Mouse (Mus musculus) forebrain, embryonic 13.5 days (tissue): ENCODE results near the gene Bdh1. TPM values are rescaled to one million over a fixed set of nuclear protein-coding genes. Genes with fewer than 3 reads are reported as not detected.
"Not testable (repeated sequence)": the region's sequence is repeated elsewhere in the genome, so short reads cannot be mapped to it uniquely, and the experiment has no call there.

Experiments used
- ATAC-seq: fragments of 200-750 bp; cut with Nextera tagmentation; 2 replicates; pipeline ENCODE4 v1.8.0; 2017
- H3K27ac ChIP-seq: fragments of 300-500 bp; sonication (generic); 2 replicates; pipeline ENCODE4 v1.5.1; 2015; ENCODE audit warnings: inconsistent platforms, mild to moderate bottlenecking, moderate library complexity
- H3K27me3 ChIP-seq: fragments of 300-500 bp; sonication (generic); 2 replicates; pipeline ENCODE4 v1.6.1; 2015; ENCODE audit warnings: mild to moderate bottlenecking, inconsistent platforms
- H3K36me3 ChIP-seq: fragments of 300-500 bp; sonication (generic); 2 replicates; pipeline ENCODE4 v1.6.1; 2015; ENCODE audit warnings: mild to moderate bottlenecking, inconsistent platforms; ENCODE audit not compliant: poor library complexity, severe bottlenecking
- H3K4me1 ChIP-seq: fragments of 300-500 bp; sonication (generic); 2 replicates; pipeline ENCODE4 v1.6.1; 2015; ENCODE audit warnings: inconsistent platforms
- H3K4me2 ChIP-seq: fragments of 300-500 bp; sonication (generic); 2 replicates; pipeline ENCODE4 v1.6.1; 2015; ENCODE audit warnings: inconsistent platforms, mild to moderate bottlenecking, moderate library complexity
- H3K4me3 ChIP-seq: fragments of 300-500 bp; sonication (generic); 2 replicates; pipeline ENCODE4 v1.5.1; 2015; ENCODE audit warnings: mild to moderate bottlenecking, inconsistent platforms
- H3K9ac ChIP-seq: fragments of 300-500 bp; sonication (generic); 2 replicates; pipeline ENCODE4 v1.6.1; 2015; ENCODE audit warnings: mild to moderate bottlenecking, inconsistent platforms
- H3K9me3 ChIP-seq: fragments of 300-500 bp; sonication (generic); replicated peaks from 2 replicates; pipeline ENCODE4 v1.6.1; 2016; ENCODE audit warnings: inconsistent platforms
- WGBS: fragments of 180-500 bp; shearing (Covaris S2); methylation state at CpG from one replicate; pipeline ENCODE4 v1.1.7; 2015; 5-methylcytosine and 5-hydroxymethylcytosine counted together
- polyA plus RNA-seq: library from polyadenylated mRNA; unstranded; fragments of >200 nt; fragmentation: Nextera tagmentation; extraction: Ambion mirVana; gene quantifications from 2 replicates; pipeline ENCODE4 v1.2.1, GENCODE M21; 2015

Bdh1 gene
- polyA plus RNA-seq: 71.3 and 88.7 TPM in 2 replicates

- no peak within 1 kb of the TSS for H3K27ac ChIP-seq
- 73% methylated on average over 9 of the region's 9 CpGs for WGBS
These were observed at the start of gene Bdh1 for GRCm38 (mm10) chr16:31422000-31422399. Bdh1 (plus strand) TSS chr16:31422280.

GRCm38 (mm10) chr16:31372316-31372715, 49.8 kb upstream of the Bdh1 start:
- H3K36me3 ChIP-seq, ATAC-seq, H3K27ac ChIP-seq, H3K4me3 ChIP-seq, H3K9me3 ChIP-seq, H3K4me1 ChIP-seq, H3K27me3 ChIP-seq, H3K4me2 ChIP-seq, H3K9ac ChIP-seq: not testable (repeated sequence)
- WGBS: 87% methylated on average over 3 of the region's 3 CpGs

More at GRCm38 (mm10) chr16:31422000-31422399, at the start of gene Bdh1:
- Histone ChIP-seq H3K27me3 (peaks cover 7% of the 10 kb centered on the region), H3K4me3 (no peak within 1 kb of the TSS), H3K9ac (no peak within 1 kb of the TSS; the same call in 1 of the 2 replicates), H3K4me2 (no peak within 1 kb of the TSS), H3K9me3 (no peaks in the 10 kb centered on the region), H3K4me1 (no peaks in the 10 kb centered on the region), H3K36me3 (no peaks in the 10 kb centered on the region)
- no peak for ATAC-seq

GRCm38 (mm10) chr16:31375877-31376582, 46.0 kb upstream of the Bdh1 start:
- 79% methylated on average over 4 of the region's 4 CpGs for WGBS
- ATAC-seq, H3K4me2 ChIP-seq, H3K4me1 ChIP-seq, H3K9ac ChIP-seq, H3K36me3 ChIP-seq, H3K27ac ChIP-seq, H3K4me3 ChIP-seq, H3K9me3 ChIP-seq, H3K27me3 ChIP-seq: not testable (repeated sequence)

- H3K4me3 ChIP-seq, H3K27ac ChIP-seq, H3K4me1 ChIP-seq, H3K9ac ChIP-seq, H3K36me3 ChIP-seq, H3K27me3 ChIP-seq, H3K4me2 ChIP-seq, H3K9me3 ChIP-seq, ATAC-seq: not testable (repeated sequence)
- WGBS: 57% methylated on average over 3 of the region's 3 CpGs
These were observed 33.8 kb upstream of the Bdh1 start for GRCm38 (mm10) chr16:31388269-31388668.

- Histone ChIP-seq H3K9ac (no peak overlapping the region), H3K9me3 (no peaks in the 10 kb centered on the region)
These were observed 22.8 kb upstream of the Bdh1 start for GRCm38 (mm10) chr16:31399231-31399630.

GRCm38 (mm10) chr16:31400908-31401692, 21.0 kb upstream of the Bdh1 start:
- no peak overlapping the region for H3K4me3 ChIP-seq
- no peak; the same call in 1 of the 2 replicates for ATAC-seq
- H3K27ac ChIP-seq: no peak overlapping the region
- H3K36me3 ChIP-seq: no peaks in the 10 kb centered on the region
- no peak overlapping the region for H3K4me2 ChIP-seq
- no peaks in the 10 kb centered on the region for H3K4me1 ChIP-seq
- H3K9ac ChIP-seq: no peak overlapping the region
- H3K9me3 ChIP-seq: no peaks in the 10 kb centered on the region
- no peaks in the 10 kb centered on the region for H3K27me3 ChIP-seq
- WGBS: 84% methylated on average over 11 of the region's 11 CpGs

More at GRCm38 (mm10) chr16:31399231-31399630, 22.8 kb upstream of the Bdh1 start:
- no peak overlapping the region for H3K4me2 ChIP-seq
- H3K36me3 ChIP-seq: no peaks in the 10 kb centered on the region
- H3K4me3 ChIP-seq: no peak overlapping the region
- 79% methylated on average over 2 of the region's 2 CpGs for WGBS
- no peak for ATAC-seq
- H3K27ac ChIP-seq: no peak overlapping the region
- H3K4me1 ChIP-seq: no peaks in the 10 kb centered on the region
- H3K27me3 ChIP-seq: no peaks in the 10 kb centered on the region

- no peak overlapping the region for H3K4me2 ChIP-seq
- no peak overlapping the region for H3K4me3 ChIP-seq
- no peak for ATAC-seq
- H3K9me3 ChIP-seq: no peaks in the 10 kb centered on the region
- H3K27me3 ChIP-seq: no peaks in the 10 kb centered on the region
- H3K36me3 ChIP-seq: no peaks in the 10 kb centered on the region
- no peaks in the 10 kb centered on the region for H3K4me1 ChIP-seq
- no peak overlapping the region for H3K27ac ChIP-seq
- no peak overlapping the region for H3K9ac ChIP-seq
- 37% methylated on average over 8 of the region's 8 CpGs for WGBS
These were observed 20.0 kb upstream of the Bdh1 start for GRCm38 (mm10) chr16:31402096-31402495.

GRCm38 (mm10) chr16:31403971-31404370, 18.1 kb upstream of the Bdh1 start:
- 82% methylated on average over 4 of the region's 4 CpGs for WGBS
- Histone ChIP-seq H3K9ac (no peak overlapping the region), H3K27me3 (no peaks in the 10 kb centered on the region), H3K9me3 (no peaks in the 10 kb centered on the region), H3K4me3 (no peak overlapping the region), H3K36me3 (no peaks in the 10 kb centered on the region), H3K4me2 (no peak overlapping the region), H3K4me1 (no peaks in the 10 kb centered on the region), H3K27ac (no peak overlapping the region)
- ATAC-seq: no peak

GRCm38 (mm10) chr16:31405040-31405439, 17.0 kb upstream of the Bdh1 start:
- 63% methylated on average over 1 of the region's 1 CpGs for WGBS
- H3K27me3 ChIP-seq: no peaks in the 10 kb centered on the region
- no peak for ATAC-seq

GRCm38 (mm10) chr16:31407872-31408271, 14.2 kb upstream of the Bdh1 start:
- ATAC-seq: no peak
- no peak overlapping the region for H3K4me3 ChIP-seq
- H3K36me3 ChIP-seq: no peaks in the 10 kb centered on the region
- H3K4me1 ChIP-seq: no peaks in the 10 kb centered on the region
- H3K27ac ChIP-seq: no peak overlapping the region
- no peak overlapping the region for H3K9ac ChIP-seq
- WGBS: 43% methylated on average over 3 of the region's 3 CpGs
- H3K27me3 ChIP-seq: no peaks in the 10 kb centered on the region
- no peaks in the 10 kb centered on the region for H3K9me3 ChIP-seq
- no peak overlapping the region for H3K4me2 ChIP-seq

More at GRCm38 (mm10) chr16:31405040-31405439, 17.0 kb upstream of the Bdh1 start:
- H3K27ac ChIP-seq: no peak overlapping the region
- no peak overlapping the region for H3K9ac ChIP-seq
- no peak overlapping the region for H3K4me2 ChIP-seq
- H3K4me1 ChIP-seq: no peaks in the 10 kb centered on the region
- no peaks in the 10 kb centered on the region for H3K9me3 ChIP-seq
- H3K36me3 ChIP-seq: no peaks in the 10 kb centered on the region
- no peak overlapping the region for H3K4me3 ChIP-seq

GRCm38 (mm10) chr16:31410969-31411368, 11.1 kb upstream of the Bdh1 start:
- Histone ChIP-seq H3K4me2 (no peak overlapping the region), H3K27me3 (no peaks in the 10 kb centered on the region), H3K4me1 (no peaks in the 10 kb centered on the region), H3K9ac (no peak overlapping the region), H3K9me3 (no peaks in the 10 kb centered on the region), H3K36me3 (no peaks in the 10 kb centered on the region), H3K4me3 (no peak overlapping the region), H3K27ac (no peak overlapping the region)
- ATAC-seq: no peak
- 91% methylated on average over 4 of the region's 4 CpGs for WGBS

- no peaks in the 10 kb centered on the region for H3K27me3 ChIP-seq
- no peak overlapping the region for H3K9ac ChIP-seq
- H3K36me3 ChIP-seq: no peaks in the 10 kb centered on the region
- no peak for ATAC-seq
- H3K9me3 ChIP-seq: no peaks in the 10 kb centered on the region
- no peak overlapping the region for H3K4me2 ChIP-seq
- H3K4me1 ChIP-seq: no peaks in the 10 kb centered on the region
- H3K27ac ChIP-seq: no peak overlapping the region
- 86% methylated on average over 14 of the region's 14 CpGs for WGBS
- H3K4me3 ChIP-seq: no peak overlapping the region
These were observed 9.8 kb upstream of the Bdh1 start for GRCm38 (mm10) chr16:31412321-31412720.
